Mouse (Mus musculus) E14TG2a.4 (cell line): ENCODE measurements around the gene Tctex1d4.

Source experiments
- H3K27me3 ChIP-seq: 2 replicates; pipeline ENCODE4 v1.6.1; 2014; ENCODE audit warnings: low read length, control low read depth; ENCODE audit not compliant: insufficient read depth
- H3K36me3 ChIP-seq: 2 replicates; pipeline ENCODE4 v1.6.1; 2014; ENCODE audit warnings: low read length, control low read depth; ENCODE audit not compliant: insufficient read depth
- H3K4me1 ChIP-seq: replicated peaks from 2 replicates; pipeline ENCODE4 v1.6.1; 2014; ENCODE audit warnings: low read depth, low read length, control low read depth
- H3K4me3 ChIP-seq: replicated peaks from 2 replicates; pipeline ENCODE4 v1.5.1; 2014; ENCODE audit warnings: mild to moderate bottlenecking, low read length
- H3K9me3 ChIP-seq: 2 replicates; pipeline ENCODE4 v1.6.1; 2014; ENCODE audit warnings: low read length, control low read depth
- CTCF ChIP-seq: conservative IDR thresholded peaks from 2 replicates; pipeline ENCODE4 v1.5.1; 2014; ENCODE audit warnings: low read length
- NANOG ChIP-seq: IDR thresholded peaks from 2 replicates; pipeline ENCODE4 v1.6.1; 2014; ENCODE audit warnings: borderline replicate concordance, low read length, mixed read lengths
- POU5F1 ChIP-seq: IDR thresholded peaks from 2 replicates; pipeline ENCODE4 v1.6.1; 2014; ENCODE audit warnings: low read length, borderline replicate concordance

The Tctex1d4 gene

DNA sequence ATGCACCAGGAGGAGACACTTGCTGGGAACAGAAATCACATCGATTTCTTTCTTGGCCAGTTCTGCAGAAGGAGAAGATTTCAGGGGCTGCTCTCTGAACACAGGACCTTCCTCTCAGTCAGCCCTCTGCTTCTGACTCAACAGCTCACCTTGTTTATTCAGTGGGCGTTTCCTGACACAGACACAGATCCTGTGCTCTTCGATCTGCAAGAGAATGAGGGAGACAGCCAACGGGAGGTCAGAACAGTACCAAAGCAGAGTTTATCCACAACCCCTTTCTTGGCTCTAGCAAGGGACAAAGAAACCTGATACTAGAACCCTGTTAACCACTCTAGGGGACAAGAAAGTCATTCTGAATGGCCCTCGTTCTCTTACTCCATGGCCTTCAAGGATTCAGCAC lies 43.3 kb downstream of the Tctex1d4 start:
- H3K4me3 ChIP-seq, result peak overlapping the region; percentile 27; the same call in 1 of the 2 replicates
- H3K9me3 ChIP-seq, result no peaks in the 10 kb centered on the region
- no peaks in the 10 kb centered on the region for H3K27me3 ChIP-seq
- TF ChIP-seq NANOG (no peak), CTCF (no peak), POU5F1 (no peak)
- peaks cover 75% of the 10 kb centered on the region for H3K4me1 ChIP-seq
- H3K36me3 ChIP-seq, result peaks cover 100% of the 10 kb centered on the region
